Mouse (Mus musculus) T-helper 1 cell (primary cell): Measurements from ENCODE around the gene G3bp2.

Source experiments
- in situ Hi-C: fragments of 300-600 bp; cut with MboI, MseI; formaldehyde crosslinking; loops from one replicate; pipeline ENCODE4 v1.15.1; 2025; ENCODE audit warnings: high pct_unique_total_duplicates

The G3bp2 gene

DNA sequence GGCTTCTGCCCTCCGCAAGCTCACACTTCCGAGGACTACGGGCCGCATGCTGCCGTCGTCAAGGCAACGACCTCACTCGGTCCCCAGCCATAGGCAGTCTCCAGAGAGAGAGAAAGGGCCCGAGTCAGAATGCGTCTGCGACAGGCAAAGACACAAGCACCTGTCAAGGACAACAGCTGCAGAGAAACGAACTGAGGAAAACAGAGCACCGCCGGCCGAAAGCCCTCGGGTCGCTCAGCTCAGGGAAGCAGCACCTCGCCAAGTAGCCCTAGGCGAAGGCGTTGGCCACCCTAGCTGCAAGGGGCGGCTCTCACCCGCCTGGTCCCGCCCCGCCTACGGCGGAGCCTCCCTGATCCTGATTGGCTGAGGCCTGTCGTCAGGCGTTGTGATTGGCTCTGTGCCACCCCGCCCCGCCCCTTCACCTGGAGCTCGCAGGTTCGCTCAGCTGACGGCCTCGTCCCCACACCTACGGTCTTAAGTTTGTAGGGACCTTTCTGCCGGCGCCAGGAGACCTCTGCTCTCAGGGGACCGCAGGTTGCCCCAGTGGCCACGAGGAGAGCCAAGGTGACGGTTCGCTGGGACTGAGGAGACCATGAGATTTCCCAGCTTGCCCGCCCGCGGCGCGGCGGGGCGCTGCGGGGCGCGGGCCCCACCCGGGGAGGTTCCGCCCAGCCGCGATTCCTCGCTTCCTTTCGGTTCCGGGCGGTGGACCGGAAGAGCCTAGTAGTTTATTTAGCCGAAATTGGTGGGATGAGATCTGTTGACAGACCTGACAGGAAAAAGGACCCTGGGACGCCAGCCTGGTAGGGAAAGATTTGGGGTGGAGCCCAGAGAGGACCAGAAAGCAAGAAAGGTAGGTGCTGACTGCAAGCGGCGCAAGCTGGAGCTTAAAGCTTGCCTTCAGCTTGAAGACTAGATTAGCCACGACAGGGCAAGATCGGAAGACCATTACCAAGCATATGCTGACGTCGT is 40.9 kb downstream of the G3bp2 start:
- in situ Hi-C loops = no loop called here

DNA sequence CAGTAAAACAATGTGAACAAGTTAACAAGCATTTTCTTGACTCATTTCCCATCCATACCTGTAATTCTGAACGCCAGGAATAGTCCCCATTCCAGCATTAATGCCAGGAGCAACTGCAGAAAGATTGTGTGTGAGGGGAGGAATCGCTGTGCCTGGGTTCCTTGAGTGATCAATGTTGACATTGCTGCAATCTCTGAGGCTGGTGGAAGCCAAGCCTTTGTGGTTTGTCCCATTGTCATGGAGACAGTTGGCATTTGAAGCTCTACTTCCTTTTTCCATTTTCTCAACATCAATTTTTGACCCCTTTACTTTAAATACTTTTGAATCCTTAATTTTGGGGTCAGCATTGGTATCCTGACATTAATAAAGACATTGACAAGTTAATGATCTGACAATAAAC is 63.6 kb downstream of the G3bp2 start:
- in situ Hi-C loops = loop anchor here (10.0 to 25.0 kb wide), 2 partner anchors 165 to 1083 kb away; partner anchors contain the start of gene Mthfd2l

DNA sequence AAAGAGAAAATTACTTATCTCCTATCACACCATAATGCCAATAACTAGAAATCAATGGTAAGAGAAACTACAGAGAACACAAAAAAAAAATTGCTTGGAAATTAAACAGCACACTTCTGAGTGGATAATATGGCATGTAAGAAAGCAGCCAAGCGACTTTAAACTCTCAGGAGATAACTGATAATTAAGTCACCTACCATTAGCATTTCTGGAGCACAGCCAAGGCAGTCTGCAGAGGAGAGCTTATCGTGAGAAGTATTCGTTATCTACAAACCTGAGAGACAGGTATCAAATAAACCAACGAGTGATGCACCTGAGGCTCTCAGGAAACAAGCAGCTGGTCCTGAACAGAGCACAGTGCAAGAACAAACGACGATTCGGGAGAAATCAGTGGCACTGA is 71.8 kb downstream of the G3bp2 start:
- in situ Hi-C loops = loop anchor here (10.0 to 25.0 kb wide), 2 partner anchors 157 to 1074 kb away; partner anchors contain the start of gene Mthfd2l

DNA sequence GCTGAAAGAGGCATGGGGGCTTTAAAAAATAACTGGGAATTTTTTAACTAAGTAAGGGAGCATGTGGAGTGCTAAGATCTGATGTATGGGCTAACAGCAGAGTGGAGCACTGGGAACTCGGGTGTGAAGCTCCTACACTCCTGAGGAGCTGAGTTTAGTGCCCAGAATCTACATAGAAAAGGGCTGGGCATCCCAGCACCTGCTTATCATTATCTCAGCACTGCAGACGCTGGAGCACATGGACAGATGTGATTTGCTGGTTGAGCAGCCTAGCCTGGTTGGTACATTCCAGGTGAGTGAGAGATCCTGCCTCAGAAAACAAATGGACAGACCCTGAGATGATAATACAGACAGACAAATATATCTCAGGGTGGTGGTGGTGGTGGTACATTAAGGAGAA is 73.7 kb downstream of the G3bp2 start:
- in situ Hi-C loops = loop anchor here (10.0 to 25.0 kb wide), 2 partner anchors 155 to 1073 kb away; partner anchors contain the start of gene Mthfd2l

DNA sequence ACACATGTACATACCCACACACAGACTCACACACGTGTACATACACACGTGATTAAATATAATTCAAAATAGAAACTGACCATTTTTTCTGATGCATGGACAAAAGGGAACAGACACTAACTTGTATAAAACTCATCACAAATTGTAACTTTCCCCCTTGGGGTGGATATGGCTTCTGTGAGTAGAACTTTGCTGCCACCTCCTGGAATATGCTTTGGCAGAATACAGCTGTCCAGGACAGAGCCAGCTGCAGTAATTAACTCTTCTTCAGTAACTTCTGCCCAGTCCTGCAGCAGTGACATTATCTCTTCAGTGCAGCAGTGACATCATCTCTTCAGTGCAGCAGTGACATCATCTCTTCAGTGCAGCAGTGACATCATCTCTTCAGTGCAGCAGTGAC is 80.5 kb downstream of the G3bp2 start:
- in situ Hi-C loops = loop anchor here (25.0 kb wide), 1 partner anchor 1066 kb away; the partner anchor contains the start of gene Mthfd2l
